Mouse (Mus musculus) stomach, postnatal 0 days (tissue): ENCODE measurements around the gene Ripk1.

Experiments
- CTCF ChIP-seq: IDR thresholded peaks from 2 replicates; pipeline ENCODE4 v1.5.1; 2016; ENCODE audit warnings: antibody characterized with exemption, low read depth, mild to moderate bottlenecking, moderate library complexity
- EP300 ChIP-seq: optimal IDR thresholded peaks from 2 replicates; pipeline ENCODE3; 2016; ENCODE audit warnings: antibody characterized with exemption

DNA sequence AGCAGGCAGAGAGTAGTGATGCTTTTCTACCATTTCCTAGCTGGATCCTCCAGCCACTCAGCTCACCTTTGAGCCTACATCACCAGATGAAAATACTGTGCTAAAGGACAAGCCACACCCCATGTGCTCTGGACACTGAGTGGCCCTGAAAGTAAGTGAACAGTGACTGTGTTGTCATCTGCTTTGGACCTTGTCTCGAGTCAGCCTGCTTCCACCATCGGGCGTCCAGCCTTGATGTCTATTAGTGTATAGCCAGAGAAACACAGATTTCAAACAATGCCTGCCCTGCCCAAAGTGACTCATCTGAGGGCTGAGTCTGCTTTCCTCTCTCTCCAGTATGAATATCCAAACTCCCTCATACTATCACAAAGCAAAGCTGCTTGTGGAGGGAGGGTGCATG is 77.6 kb downstream of the Ripk1 start:
- TF ChIP-seq CTCF: no peak
- TF ChIP-seq EP300: no peak
